Mouse (Mus musculus) liver, embryonic 12.5 days (tissue): ENCODE data around the gene Atxn7l1. TPM values are rescaled to one million over a fixed set of nuclear protein-coding genes. Genes with fewer than 3 reads are reported as not detected.

Experiments used
- ATAC-seq: fragments of 200-750 bp; cut with Nextera tagmentation; 2 replicates; pipeline ENCODE4 v1.8.0; 2017; ENCODE audit warnings: moderate number of reproducible peaks, mild to moderate bottlenecking, moderate library complexity
- H3K27ac ChIP-seq: fragments of 300-500 bp; sonication (generic); 2 replicates; pipeline ENCODE4 v1.5.1; 2016; ENCODE audit warnings: mild to moderate bottlenecking
- H3K27me3 ChIP-seq: fragments of 300-500 bp; sonication (generic); replicated peaks from 2 replicates; pipeline ENCODE4 v1.6.1; 2016; ENCODE audit warnings: mild to moderate bottlenecking, moderate library complexity
- H3K36me3 ChIP-seq: fragments of 300-500 bp; sonication (generic); 2 replicates; pipeline ENCODE4 v1.6.1; 2016; ENCODE audit warnings: mild to moderate bottlenecking, moderate library complexity
- H3K4me1 ChIP-seq: fragments of 300-500 bp; sonication (generic); 2 replicates; pipeline ENCODE4 v1.6.1; 2016
- H3K4me2 ChIP-seq: fragments of 300-500 bp; sonication (generic); 2 replicates; pipeline ENCODE4 v1.6.1; 2016; ENCODE audit warnings: mild to moderate bottlenecking, moderate library complexity
- H3K4me3 ChIP-seq: fragments of 300-500 bp; sonication (generic); 2 replicates; pipeline ENCODE4 v1.5.1; 2016; ENCODE audit warnings: mild to moderate bottlenecking, moderate library complexity
- H3K9ac ChIP-seq: fragments of 300-500 bp; sonication (generic); 2 replicates; pipeline ENCODE4 v1.6.1; 2016; ENCODE audit warnings: mild to moderate bottlenecking, moderate library complexity
- H3K9me3 ChIP-seq: fragments of 300-500 bp; sonication (generic); replicated peaks from 2 replicates; pipeline ENCODE4 v1.6.1; 2016; ENCODE audit warnings: mild to moderate bottlenecking, moderate library complexity
- WGBS: fragments of 180-500 bp; shearing (Covaris S2); methylation state at CpG from one replicate; pipeline ENCODE4 v1.1.7; 2016; ENCODE audit not compliant: insufficient replicate concordance; 5-methylcytosine and 5-hydroxymethylcytosine counted together
- polyA plus RNA-seq: library from polyadenylated mRNA; unstranded; fragments of >200 nt; fragmentation: Nextera tagmentation; extraction: Ambion mirVana; gene quantifications from 2 replicates; pipeline ENCODE4 v1.2.1, GENCODE M21; 2016

The Atxn7l1 gene
- polyA plus RNA-seq, 1 experiment from 2014 or later: 16.9 TPM

- Histone ChIP-seq H3K27me3 (no peaks in the 10 kb centered on the region), H3K27ac (peak overlapping the region; percentile 98), H3K4me2 (peak overlapping the region; percentile 69), H3K4me1 (peaks cover 82% of the 10 kb centered on the region), H3K36me3 (peaks cover 25% of the 10 kb centered on the region), H3K4me3 (peak overlapping the region; percentile 42; the same call in 1 of the 2 replicates), H3K9ac (peak overlapping the region; percentile 66), H3K9me3 (no peaks in the 10 kb centered on the region)
- WGBS: 80% methylated on average over 7 of the region's 7 CpGs
- no peak for ATAC-seq
Observed at GRCm38 (mm10) chr12:33219436-33219835, 71.9 kb downstream of the Atxn7l1 start.

DNA sequence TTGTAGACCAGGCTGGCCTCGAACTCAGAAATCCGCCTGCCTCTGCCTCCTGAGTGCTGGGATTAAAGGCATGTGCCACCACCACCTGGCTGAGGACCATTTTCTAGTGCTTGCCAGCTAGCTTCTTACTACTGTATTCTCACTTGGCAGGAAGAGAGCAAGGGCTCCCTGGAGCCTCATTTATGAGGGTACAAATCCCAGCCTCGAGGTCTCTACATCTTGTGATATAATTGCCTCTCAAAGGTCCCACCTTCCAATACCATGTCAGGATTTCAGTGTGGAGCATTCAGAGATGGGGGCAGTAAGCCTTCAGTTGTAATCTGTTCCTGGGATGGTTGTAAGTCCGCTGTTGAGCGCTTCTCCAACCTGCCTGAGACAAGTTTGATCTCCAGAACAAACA, 72.6 kb downstream of the Atxn7l1 start:
- Histone ChIP-seq H3K9me3 (no peaks in the 10 kb centered on the region), H3K4me2 (peak overlapping the region; percentile 69), H3K9ac (peak overlapping the region; percentile 66), H3K4me1 (peaks cover 85% of the 10 kb centered on the region), H3K27me3 (no peaks in the 10 kb centered on the region), H3K27ac (peak overlapping the region; percentile 98), H3K4me3 (peak overlapping the region; percentile 42), H3K36me3 (peaks cover 28% of the 10 kb centered on the region)
- ATAC-seq: peak; percentile 19
- WGBS: 48% methylated on average over 5 of the region's 5 CpGs

- peak overlapping the region; percentile 67 for H3K9ac ChIP-seq
- no peaks in the 10 kb centered on the region for H3K9me3 ChIP-seq
- H3K27me3 ChIP-seq: no peaks in the 10 kb centered on the region
- peak; percentile 94 for ATAC-seq
- H3K4me1 ChIP-seq: peaks cover 84% of the 10 kb centered on the region
- peaks cover 24% of the 10 kb centered on the region for H3K36me3 ChIP-seq
- peak overlapping the region; percentile 98 for H3K27ac ChIP-seq
- peak overlapping the region; percentile 69 for H3K4me2 ChIP-seq
- peak overlapping the region; percentile 42 for H3K4me3 ChIP-seq
- WGBS: 23% methylated on average over 11 of the region's 11 CpGs
Observed at GRCm38 (mm10) chr12:33220509-33221051, 73.1 kb downstream of the Atxn7l1 start.

DNA sequence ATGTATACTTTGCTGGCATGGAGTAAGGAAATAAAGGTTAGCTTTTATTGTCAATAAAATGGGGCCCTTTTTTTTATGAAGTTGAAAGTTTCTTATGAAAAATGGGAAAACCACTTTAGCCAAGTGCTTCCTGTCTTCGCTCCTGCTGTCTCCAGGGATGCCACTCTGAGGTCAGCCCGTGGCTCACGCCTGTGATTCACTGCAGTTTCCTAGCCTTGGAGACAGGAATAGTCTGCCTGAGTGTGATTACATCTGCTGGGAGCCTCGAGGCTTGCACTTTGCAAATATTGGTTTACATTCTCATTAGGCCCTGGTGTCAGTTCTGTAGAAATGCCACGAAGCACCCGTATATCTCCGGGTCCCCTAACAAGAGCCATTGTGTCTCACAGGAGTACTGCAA, 74.7 kb downstream of the Atxn7l1 start:
- peaks cover 24% of the 10 kb centered on the region for H3K36me3 ChIP-seq
- H3K4me3 ChIP-seq: no peak overlapping the region
- ATAC-seq: no peak
- H3K27me3 ChIP-seq: no peaks in the 10 kb centered on the region
- no peak overlapping the region for H3K4me2 ChIP-seq
- H3K4me1 ChIP-seq: peaks cover 87% of the 10 kb centered on the region
- no peaks in the 10 kb centered on the region for H3K9me3 ChIP-seq
- H3K27ac ChIP-seq: peak overlapping the region; percentile 98
- no peak overlapping the region for H3K9ac ChIP-seq
- WGBS: 59% methylated on average over 7 of the region's 7 CpGs

GRCm38 (mm10) chr12:33225117-33225541, 77.6 kb downstream of the Atxn7l1 start:
- H3K27ac ChIP-seq: 0 out of 2 replicates have a peak overlapping the region, but pooled peaks have one; percentile 39

GRCm38 (mm10) chr12:33225978-33226377, 78.5 kb downstream of the Atxn7l1 start:
- Histone ChIP-seq H3K4me3 (no peak overlapping the region), H3K9me3 (no peaks in the 10 kb centered on the region), H3K9ac (no peak overlapping the region), H3K36me3 (0 out of 2 replicates have a peak, but pooled peaks cover 6% of the 10 kb centered on the region), H3K4me2 (no peak overlapping the region), H3K27ac (no peak overlapping the region), H3K4me1 (peaks cover 49% of the 10 kb centered on the region), H3K27me3 (no peaks in the 10 kb centered on the region)
- no peak for ATAC-seq
- 69% methylated on average over 1 of the region's 1 CpGs for WGBS

More at GRCm38 (mm10) chr12:33225117-33225541, 77.6 kb downstream of the Atxn7l1 start:
- Histone ChIP-seq H3K27me3 (no peaks in the 10 kb centered on the region), H3K4me2 (no peak overlapping the region), H3K36me3 (0 out of 2 replicates have a peak, but pooled peaks cover 6% of the 10 kb centered on the region), H3K9ac (no peak overlapping the region), H3K4me1 (peaks cover 57% of the 10 kb centered on the region), H3K4me3 (no peak overlapping the region), H3K9me3 (no peaks in the 10 kb centered on the region)
- 80% methylated on average over 11 of the region's 11 CpGs for whole genome bisulfite sequencing
- ATAC-seq: no peak

GRCm38 (mm10) chr12:33226596-33226995, 79.1 kb downstream of the Atxn7l1 start:
- H3K4me3 ChIP-seq: no peak overlapping the region
- no peak overlapping the region for H3K4me2 ChIP-seq
- peak overlapping the region; percentile 35 for H3K9ac ChIP-seq
- H3K4me1 ChIP-seq: peaks cover 43% of the 10 kb centered on the region
- H3K9me3 ChIP-seq: no peaks in the 10 kb centered on the region
- H3K36me3 ChIP-seq: 0 out of 2 replicates have a peak, but pooled peaks cover 6% of the 10 kb centered on the region
- H3K27ac ChIP-seq: peak overlapping the region; percentile 62; the same call in 1 of the 2 replicates
- WGBS: 39% methylated on average over 8 of the region's 10 CpGs
- no peak for ATAC-seq
- H3K27me3 ChIP-seq: no peaks in the 10 kb centered on the region

DNA sequence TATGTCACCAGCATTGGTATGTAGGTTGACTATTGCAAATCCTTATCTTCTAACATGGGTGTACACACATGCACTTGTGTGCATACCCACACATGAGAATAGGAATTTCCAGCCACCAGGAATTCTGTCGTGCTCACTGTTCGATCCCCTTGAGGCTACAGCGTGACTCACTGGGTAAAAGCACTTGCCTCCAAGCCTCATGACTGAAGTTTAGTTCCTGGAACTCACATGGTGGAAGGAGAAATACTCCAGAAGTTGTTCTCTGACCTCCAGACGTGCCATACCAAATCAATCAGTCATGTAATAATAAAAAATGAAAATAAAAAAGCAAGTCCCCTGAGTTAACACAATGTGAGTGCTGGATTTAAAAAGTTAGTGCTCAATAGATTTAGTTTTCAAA, 87.8 kb downstream of the Atxn7l1 start:
- H3K9me3 ChIP-seq: no peaks in the 10 kb centered on the region
- no peak overlapping the region for H3K4me2 ChIP-seq
- H3K4me3 ChIP-seq: no peak overlapping the region
- H3K4me1 ChIP-seq: peaks cover 20% of the 10 kb centered on the region
- no peak overlapping the region for H3K9ac ChIP-seq
- H3K27ac ChIP-seq: no peak overlapping the region
- no peak for ATAC-seq
- 77% methylated on average over 4 of the region's 4 CpGs for WGBS
- no peaks in the 10 kb centered on the region for H3K27me3 ChIP-seq
- no peaks in the 10 kb centered on the region for H3K36me3 ChIP-seq

DNA sequence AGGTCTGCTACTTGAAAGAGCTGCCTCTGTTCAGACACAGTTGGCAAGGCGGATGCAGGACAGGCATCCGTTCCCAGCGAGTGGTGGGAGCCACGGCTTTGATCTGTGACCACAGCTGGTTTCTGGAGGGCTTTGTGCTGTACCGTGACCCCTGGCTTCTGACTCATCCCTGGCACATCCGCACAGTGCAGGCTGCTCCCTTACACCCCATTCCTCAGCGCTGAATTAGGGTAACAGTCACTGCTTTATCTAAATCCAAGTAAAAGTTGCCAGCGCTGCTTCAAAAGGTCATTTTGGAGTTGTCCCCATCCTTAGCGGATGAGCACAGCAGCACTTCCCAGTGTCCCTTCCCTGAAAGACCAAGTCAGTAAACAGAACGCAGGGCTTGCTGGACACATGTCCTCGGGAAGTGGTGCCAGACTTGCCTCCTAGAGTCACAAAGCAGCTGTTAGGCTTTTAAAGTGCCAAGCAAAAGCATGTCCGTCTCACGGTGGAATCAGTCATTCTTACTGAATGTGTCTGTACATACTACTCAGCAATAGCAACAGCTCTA, 88.4 kb downstream of the Atxn7l1 start:
- Histone ChIP-seq H3K36me3 (no peaks in the 10 kb centered on the region), H3K4me3 (no peak overlapping the region), H3K9ac (no peak overlapping the region), H3K9me3 (no peaks in the 10 kb centered on the region), H3K27me3 (no peaks in the 10 kb centered on the region), H3K4me2 (no peak overlapping the region), H3K27ac (0 out of 2 replicates have a peak overlapping the region, but pooled peaks have one; percentile 13), H3K4me1 (peaks cover 20% of the 10 kb centered on the region)
- ATAC-seq: no peak
- 76% methylated on average over 13 of the region's 13 CpGs for WGBS

DNA sequence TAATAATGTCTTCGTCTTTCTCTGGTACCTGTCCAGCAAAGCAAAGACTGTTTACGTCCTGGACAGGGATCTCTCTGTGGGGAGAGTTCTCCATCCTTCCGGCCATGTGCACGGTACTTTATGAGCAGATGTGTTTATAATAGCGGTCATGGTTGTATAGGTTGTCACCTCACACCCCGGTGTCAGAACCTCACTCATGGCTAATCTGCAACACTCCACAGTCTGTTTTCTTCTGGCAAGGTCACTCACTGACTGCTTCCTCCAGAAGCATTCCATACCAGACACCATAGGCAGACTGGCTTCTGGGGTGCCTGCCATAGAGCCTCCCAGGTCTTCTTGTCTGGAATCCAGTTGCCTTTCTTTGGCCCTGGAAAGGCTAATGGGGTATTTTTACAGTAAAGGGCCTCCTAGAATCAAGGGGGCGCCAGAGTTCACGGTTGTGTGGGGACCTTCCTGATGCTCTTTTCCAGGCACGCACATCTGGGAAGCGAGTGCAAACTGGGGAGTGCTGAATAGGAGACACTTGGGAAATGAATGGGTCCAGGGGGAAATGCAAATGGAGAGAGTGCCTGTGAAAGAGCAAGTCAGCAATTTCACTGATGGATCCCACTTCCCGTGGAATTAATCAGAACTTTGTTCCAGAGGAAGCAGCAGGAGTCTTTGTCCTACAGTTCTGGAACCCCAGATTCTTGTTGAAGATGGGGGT, 89.0 kb downstream of the Atxn7l1 start:
- Histone ChIP-seq H3K9ac (no peak overlapping the region), H3K27me3 (no peaks in the 10 kb centered on the region), H3K27ac (no peak overlapping the region), H3K36me3 (no peaks in the 10 kb centered on the region), H3K4me2 (no peak overlapping the region), H3K9me3 (no peaks in the 10 kb centered on the region), H3K4me1 (peaks cover 20% of the 10 kb centered on the region), H3K4me3 (no peak overlapping the region)
- no peak for ATAC-seq
- 82% methylated on average over 11 of the region's 11 CpGs for WGBS

- Histone ChIP-seq H3K27ac (no peak overlapping the region), H3K36me3 (no peaks in the 10 kb centered on the region), H3K4me3 (no peak overlapping the region), H3K9me3 (no peaks in the 10 kb centered on the region), H3K4me1 (peaks cover 20% of the 10 kb centered on the region), H3K27me3 (no peaks in the 10 kb centered on the region), H3K9ac (no peak overlapping the region), H3K4me2 (no peak overlapping the region)
- ATAC-seq: no peak
- 44% methylated on average over 5 of the region's 5 CpGs for WGBS
Observed at GRCm38 (mm10) chr12:33237108-33237507, 89.6 kb downstream of the Atxn7l1 start.

DNA sequence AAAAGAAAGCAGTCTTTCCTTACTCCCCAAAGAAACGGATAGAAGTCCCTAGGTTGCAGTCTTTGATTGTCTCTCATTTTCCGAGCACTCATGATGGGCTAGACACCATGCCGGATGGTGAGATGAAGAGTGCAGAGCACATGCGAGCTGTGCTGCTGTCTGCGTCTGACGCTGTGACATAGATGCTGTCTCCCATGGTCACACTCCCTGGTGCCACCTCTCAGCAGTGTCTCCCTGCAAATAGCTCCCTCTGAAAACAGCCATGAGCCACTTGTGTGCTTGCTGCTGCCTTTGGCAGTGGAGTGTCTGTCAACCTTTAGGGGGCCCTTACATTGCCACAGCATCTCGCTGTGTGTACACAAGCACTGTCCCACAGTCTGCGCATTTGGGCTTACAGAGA, 95.2 kb downstream of the Atxn7l1 start:
- 79% methylated on average over 8 of the region's 8 CpGs for WGBS
- Histone ChIP-seq H3K4me2 (no peak overlapping the region), H3K9ac (no peak overlapping the region), H3K27ac (no peak overlapping the region), H3K4me1 (peaks cover 13% of the 10 kb centered on the region; the same call in 1 of the 2 replicates), H3K36me3 (no peaks in the 10 kb centered on the region), H3K27me3 (no peaks in the 10 kb centered on the region), H3K4me3 (no peak overlapping the region), H3K9me3 (no peaks in the 10 kb centered on the region)
- no peak for ATAC-seq
